Mouse (Mus musculus): ENCODE data around the gene Clca3a1. TPM values are rescaled to one million over a fixed set of nuclear protein-coding genes. Genes with fewer than 3 reads are reported as not detected.
"Not testable (repeated sequence)": the region's sequence is repeated elsewhere in the genome, so short reads cannot be mapped to it uniquely, and the experiment has no call there.

Gene Clca3a1
- total and polyA plus RNA-seq, 2 experiments from 2014 or later = 1.2 to 1.4 TPM

DNA sequence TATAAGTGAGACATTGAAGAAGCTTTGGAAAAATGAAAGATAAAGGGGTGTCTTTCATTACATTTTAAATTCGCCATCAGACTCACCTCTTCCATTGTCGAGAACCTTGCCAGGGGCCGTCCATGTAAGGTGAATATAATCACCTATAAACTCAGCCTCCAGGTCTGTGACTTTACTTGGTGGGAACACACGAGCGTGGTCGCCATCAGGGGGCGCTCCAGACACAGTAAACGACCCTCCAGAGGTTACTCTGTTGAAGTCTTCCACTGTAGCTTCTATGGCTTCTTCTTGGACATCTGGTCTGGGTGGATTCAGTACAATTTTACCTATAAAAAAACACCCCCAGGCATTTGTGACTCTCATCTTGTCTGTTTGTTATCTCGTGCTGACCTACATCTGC, 23.9 kb downstream of the Clca3a1 start:
- Histone ChIP-seq H3K4me2 (ENCODE audit: low read depth) (no peak overlapping the region), H3K36me3 (ENCODE audit: insufficient read depth) (no peaks in the 10 kb centered on the region), H3K4me1 (ENCODE audit: insufficient read depth) (no peaks in the 10 kb centered on the region), H3K9ac (no peak overlapping the region), H3K27ac (ENCODE audit: low read depth, low read length) (no peak overlapping the region), H3K4me3 (ENCODE audit: low read depth, low read length) (no peak overlapping the region), H3K9me3 (ENCODE audit: low read length) (no peaks in the 10 kb centered on the region), H3K27me3 (ENCODE audit: insufficient read depth, low read length) (no peaks in the 10 kb centered on the region)
- DNase-seq (no peak), ATAC-seq (no peak)
- 29% methylated on average over 9 of the region's 9 CpGs for WGBS
- TF ChIP-seq CTCF (IDR thresholded peaks at IDR 0.05; ENCODE audit: low read depth) = peak; percentile 55

DNA sequence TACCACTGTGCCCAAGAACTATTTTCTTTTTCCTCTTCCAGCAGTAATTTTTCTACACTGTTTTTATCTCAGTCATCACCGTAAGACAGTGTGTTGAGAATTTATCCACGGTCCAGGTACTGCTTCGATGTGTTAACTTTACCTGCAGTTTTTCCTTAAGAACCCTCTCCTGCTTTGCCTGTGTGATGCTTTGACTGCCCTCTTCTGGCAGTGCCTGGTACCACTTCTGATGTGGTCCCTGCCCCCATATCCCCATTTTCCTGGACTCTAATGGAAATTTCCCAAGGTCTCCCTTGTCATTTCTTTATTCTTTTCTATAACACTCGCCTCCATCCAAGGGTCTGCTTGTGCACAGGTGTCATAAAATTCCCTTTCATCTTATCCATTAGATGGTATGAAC, 37.3 kb downstream of the Clca3a1 start:
- peak; percentile 62 for TF ChIP-seq CTCF (IDR thresholded peaks at IDR 0.05; ENCODE audit: low read depth)
- no peak overlapping the region for H3K4me3 ChIP-seq (ENCODE audit: low read depth, low read length)
- 47% methylated on average over 4 of the region's 4 CpGs for WGBS
- ATAC-seq (no peak), DNase-seq (peak; percentile 27)
- H3K4me1 ChIP-seq (ENCODE audit: insufficient read depth) = peaks cover 8% of the 10 kb centered on the region
- H3K9ac ChIP-seq = no peak overlapping the region
- no peaks in the 10 kb centered on the region for H3K9me3 ChIP-seq (ENCODE audit: low read length)
- no peaks in the 10 kb centered on the region for H3K27me3 ChIP-seq (ENCODE audit: insufficient read depth, low read length)
- no peak overlapping the region for H3K4me2 ChIP-seq (ENCODE audit: low read depth)
- H3K27ac ChIP-seq (ENCODE audit: low read depth, low read length) = no peak overlapping the region
- H3K36me3 ChIP-seq (ENCODE audit: insufficient read depth) = no peaks in the 10 kb centered on the region

- not testable (repeated sequence) for DNase-seq; H3K4me3 ChIP-seq (ENCODE audit: low read depth, low read length); H3K9ac ChIP-seq; H3K4me2 ChIP-seq (ENCODE audit: low read depth); ATAC-seq; H3K9me3 ChIP-seq (ENCODE audit: low read length); H3K27ac ChIP-seq (ENCODE audit: low read depth, low read length); H3K27me3 ChIP-seq (ENCODE audit: insufficient read depth, low read length); H3K36me3 ChIP-seq (ENCODE audit: insufficient read depth)
- peaks cover 15% of the 10 kb centered on the region for H3K4me1 ChIP-seq (ENCODE audit: insufficient read depth)
- WGBS = 90% methylated on average over 3 of the region's 3 CpGs
These were observed 38.2 kb downstream of the Clca3a1 start for GRCm38 (mm10) chr3:144722566-144722965.

GRCm38 (mm10) chr3:144721860-144722256, 38.9 kb downstream of the Clca3a1 start:
- H3K27ac ChIP-seq (ENCODE audit: low read depth, low read length) = no peak overlapping the region
- ATAC-seq = no peak
- no peak for TF ChIP-seq CTCF (IDR thresholded peaks at IDR 0.05; ENCODE audit: low read depth)
- H3K4me1 ChIP-seq (ENCODE audit: insufficient read depth) = peaks cover 20% of the 10 kb centered on the region
- no peak for DNase-seq
- no peaks in the 10 kb centered on the region for H3K27me3 ChIP-seq (ENCODE audit: insufficient read depth, low read length)
- H3K36me3 ChIP-seq (ENCODE audit: insufficient read depth) = no peaks in the 10 kb centered on the region
- H3K9me3 ChIP-seq (ENCODE audit: low read length) = no peaks in the 10 kb centered on the region
- 88% methylated on average over 9 of the region's 9 CpGs for WGBS
- H3K4me3 ChIP-seq (ENCODE audit: low read depth, low read length) = no peak overlapping the region
- H3K4me2 ChIP-seq (ENCODE audit: low read depth) = no peak overlapping the region
- H3K9ac ChIP-seq = no peak overlapping the region

- no peaks in the 10 kb centered on the region for H3K36me3 ChIP-seq (ENCODE audit: insufficient read depth)
- no peak for TF ChIP-seq CTCF (IDR thresholded peaks at IDR 0.05; ENCODE audit: low read depth)
- H3K4me1 ChIP-seq (ENCODE audit: insufficient read depth) = peaks cover 20% of the 10 kb centered on the region
- peak overlapping the region; percentile 98 for H3K4me3 ChIP-seq (ENCODE audit: low read depth, low read length)
- H3K27me3 ChIP-seq (ENCODE audit: insufficient read depth, low read length) = no peaks in the 10 kb centered on the region
- no peak for ATAC-seq
- H3K9me3 ChIP-seq (ENCODE audit: low read length) = no peaks in the 10 kb centered on the region
- no peak for DNase-seq
- WGBS = 67% methylated on average over 10 of the region's 10 CpGs
- peak overlapping the region; percentile 42; the same call in 1 of the 2 replicates for H3K9ac ChIP-seq
- peak overlapping the region; percentile 49 for H3K4me2 ChIP-seq (ENCODE audit: low read depth)
- 0 out of 2 replicates have a peak overlapping the region, but pooled peaks have one; percentile 3 for H3K27ac ChIP-seq (ENCODE audit: low read depth, low read length)
These were observed 39.5 kb downstream of the Clca3a1 start for GRCm38 (mm10) chr3:144721077-144721859.

GRCm38 (mm10) chr3:144719901-144720747, 40.7 kb downstream of the Clca3a1 start, which contains the start of gene Sh3glb1:
TSS of gene Sh3glb1 (minus strand) at chr3:144720335.
- Histone ChIP-seq H3K4me3 (ENCODE audit: low read depth, low read length) (peak within 1 kb of the TSS; percentile 98), H3K36me3 (ENCODE audit: insufficient read depth) (no peaks in the 10 kb centered on the region), H3K9ac (peak within 1 kb of the TSS; percentile 80), H3K4me2 (ENCODE audit: low read depth) (peak within 1 kb of the TSS; percentile 84), H3K27me3 (ENCODE audit: insufficient read depth, low read length) (no peaks in the 10 kb centered on the region), H3K27ac (ENCODE audit: low read depth, low read length) (peak within 1 kb of the TSS; percentile 94), H3K4me1 (ENCODE audit: insufficient read depth) (peaks cover 20% of the 10 kb centered on the region), H3K9me3 (ENCODE audit: low read length) (no peaks in the 10 kb centered on the region)
- WGBS = 1% methylated on average over 77 of the region's 98 CpGs
- DNase-seq = peak; percentile 95
- peak; percentile 99 for TF ChIP-seq CTCF (IDR thresholded peaks at IDR 0.05; ENCODE audit: low read depth)
- peak; percentile 90 for ATAC-seq
